In the genomic region with DNA sequence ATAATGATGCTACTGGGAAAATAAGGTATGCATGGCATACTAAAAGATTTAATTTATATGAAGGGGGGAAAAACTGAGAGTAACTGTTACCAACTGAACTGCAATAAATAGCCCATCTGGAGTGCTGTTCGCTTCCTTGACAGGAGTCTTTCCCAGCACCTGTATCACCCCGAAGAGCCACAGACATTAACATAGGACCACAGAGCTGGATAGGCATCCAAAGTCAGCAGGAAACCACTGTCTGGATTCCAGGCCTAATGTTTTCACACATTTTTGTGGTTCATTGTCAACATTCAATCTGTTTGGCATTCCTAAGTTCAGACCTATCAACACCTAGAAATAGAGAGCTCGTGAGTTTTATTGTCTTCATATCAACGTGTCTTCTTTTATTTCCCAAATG, we compare ENCODE assay signal across 22 mouse cellular contexts.
A peak's percentile ranks its signal among the peaks of the same experiment; 100 is the strongest.
DNase-seq lines count a peak whose midpoint lies in the region; ATAC-seq and TF ChIP-seq lines count a peak whose summit lies in the region.
"Had no signal": no experiment of that assay in that cellular context is flagged by ENCODE, and none has a peak within 500 bp of the region (broad histone marks: within the 10 kb centered on the region; RNA-seq: fewer than 3 reads in every experiment).

No protein-coding gene starts in this region.

- H3K27me3 ChIP-seq in Patski, result no peaks in the 10 kb centered on the region
- H3K27me3 ChIP-seq in limb, embryonic 14.5 days (ENCODE audit: control insufficient read depth, insufficient read depth, low read length), result no peaks in the 10 kb centered on the region
- no peaks in the 10 kb centered on the region for H3K27me3 ChIP-seq in liver, embryonic 11.5 days (replicated peaks; ENCODE audit: control insufficient read depth, insufficient read depth, low read length)
- H3K27me3 ChIP-seq: CH12.LX; embryonic facial prominence, embryonic 12.5 days; heart, embryonic 15.5 days; hindbrain, embryonic 13.5 days had no signal

- 53% methylated on average over 4 of the region's 4 CpGs for WGBS in limb, embryonic 14.5 days
- 81% methylated on average over 4 of the region's 4 CpGs for WGBS in liver, embryonic 11.5 days

- H3K36me3 ChIP-seq in limb, embryonic 14.5 days (ENCODE audit: control insufficient read depth, insufficient read depth, low read length), result no peaks in the 10 kb centered on the region
- no peaks in the 10 kb centered on the region for H3K36me3 ChIP-seq in liver, embryonic 11.5 days (ENCODE audit: control insufficient read depth, insufficient read depth, low read length)
- H3K36me3 ChIP-seq: embryonic facial prominence, embryonic 12.5 days; forebrain, embryonic 10.5 days; heart, embryonic 15.5 days; hindbrain, embryonic 13.5 days had no signal

- H3K27ac ChIP-seq in limb, embryonic 14.5 days (replicated peaks; ENCODE audit: low read depth, low read length), result no peak overlapping the region
- H3K27ac ChIP-seq in liver, embryonic 11.5 days (ENCODE audit: low read depth, low read length), result no peak overlapping the region
- H3K27ac ChIP-seq: embryonic facial prominence, embryonic 12.5 days; forebrain, embryonic 10.5 days; heart, adult 2 months; heart, embryonic 15.5 days; hindbrain, embryonic 13.5 days; hindbrain, postnatal 0 days had no signal

- peaks cover 3% of the 10 kb centered on the region; the same call in 1 of the 2 replicates for H3K4me1 ChIP-seq in limb, embryonic 14.5 days (ENCODE audit: control insufficient read depth, insufficient read depth, low read length)
- H3K4me1 ChIP-seq in liver, embryonic 11.5 days (replicated peaks; ENCODE audit: control insufficient read depth, insufficient read depth, low read length), result no peaks in the 10 kb centered on the region
- H3K4me1 ChIP-seq: embryonic facial prominence, embryonic 12.5 days; forebrain, embryonic 10.5 days; heart, embryonic 15.5 days; hindbrain, embryonic 13.5 days had no signal

- ATAC-seq in Patski, result peak; percentile 90
- ATAC-seq in limb, embryonic 14.5 days (ENCODE audit: low FRiP score, low read depth), result peak; percentile 55; the same call in 1 of the 2 replicates
- ATAC-seq in liver, embryonic 11.5 days (replicated peaks; ENCODE audit: low FRiP score), result no peak
- no peak for ATAC-seq in erythroid progenitor cell, adult 5-6 weeks (replicated peaks; ENCODE audit: low FRiP score, poor library complexity, severe bottlenecking)
- ATAC-seq: forebrain, embryonic 14.5 days; hindbrain, postnatal 0 days had no signal

- TF ChIP-seq CTCF in Patski (IDR thresholded peaks at IDR 0.05), result no peak

- in situ Hi-C loops in Patski (cut with MboI; ENCODE audit: low pct_unique_long_range_greater_than_20kb), result no loop called here

- no peak for TF ChIP-seq POLR2A in limb, embryonic 14.5 days (IDR thresholded peaks at IDR 0.05; ENCODE audit: borderline replicate concordance, extremely low read depth, insufficient read depth, insufficient read length)

- no peak overlapping the region for H3K4me2 ChIP-seq in limb, embryonic 14.5 days (replicated peaks; ENCODE audit: low read depth, low read length, severe bottlenecking)
- no peak overlapping the region for H3K4me2 ChIP-seq in liver, embryonic 11.5 days
- H3K4me2 ChIP-seq: embryonic facial prominence, embryonic 12.5 days; heart, embryonic 11.5 days; heart, embryonic 15.5 days; hindbrain, embryonic 13.5 days had no signal

- no peak overlapping the region for H3K4me3 ChIP-seq in limb, embryonic 14.5 days (replicated peaks; ENCODE audit: low read length)
- no peak overlapping the region for H3K4me3 ChIP-seq in liver, embryonic 11.5 days (ENCODE audit: low read depth, low read length)
- H3K4me3 ChIP-seq: embryonic facial prominence, embryonic 12.5 days; forebrain, embryonic 10.5 days; heart, adult 2 months; heart, embryonic 15.5 days; hindbrain, embryonic 13.5 days had no signal

- DNase-seq in 3134 (ENCODE audit: extremely low read depth, insufficient read length, low spot score) (peak; percentile 55), 3T3-L1 (ENCODE audit: low read depth, low spot score) (peak; percentile 81), Patski (ENCODE audit: low read depth, low spot score) (peak; percentile 48)
- peak; percentile 4 for DNase-seq in limb, embryonic 14.5 days (ENCODE audit: low spot score)
- DNase-seq in liver, embryonic 11.5 days (ENCODE audit: low spot score), result no peak
- DNase-seq in cerebellum, postnatal 10 days, result no peak
- DNase-seq: adrenal gland, postnatal 10 days; cerebellum, adult 11 months; cerebellum, adult 8-10 months; cerebellum, postnatal 25 days; gastrocnemius, postnatal 10 days; heart, adult 2 months; heart, postnatal 14 days had no signal

- CTCF ChIA-PET in Patski (lab: Charles Lee), result no interaction called here

- H3K9ac ChIP-seq in limb, embryonic 14.5 days (ENCODE audit: low read depth, low read length, severe bottlenecking), result no peak overlapping the region
- H3K9ac ChIP-seq in liver, embryonic 11.5 days (ENCODE audit: low read depth, low read length), result no peak overlapping the region
- H3K9ac ChIP-seq: embryonic facial prominence, embryonic 12.5 days; heart, embryonic 15.5 days; hindbrain, embryonic 13.5 days had no signal

- POLR2A ChIA-PET in Patski (lab: Charles Lee), result no interaction called here

- H3K9me3 ChIP-seq in limb, embryonic 14.5 days (ENCODE audit: control insufficient read depth, low read length), result no peaks in the 10 kb centered on the region
- H3K9me3 ChIP-seq in liver, embryonic 11.5 days (ENCODE audit: control insufficient read depth, low read length), result no peaks in the 10 kb centered on the region
- H3K9me3 ChIP-seq: embryonic facial prominence, embryonic 12.5 days; forebrain, embryonic 10.5 days; heart, embryonic 15.5 days; hindbrain, embryonic 13.5 days had no signal

Comparison
In these comparisons a context has a peak if more than half of its experiments do, and no peak if none do; other contexts are left out.
1. DNase-seq: peak in 3134 (single experiment), 3T3-L1 (single experiment), Patski (single experiment) and limb, embryonic 14.5 days (single experiment); none in liver, embryonic 11.5 days (single experiment) and cerebellum, postnatal 10 days (0 of 2).
2. ATAC-seq: peak in Patski (single experiment) and limb, embryonic 14.5 days (single experiment); none in liver, embryonic 11.5 days (single experiment) and erythroid progenitor cell, adult 5-6 weeks (single experiment).